Mouse (Mus musculus) kidney, adult 2 months (tissue): ENCODE results near the gene Crebbp.

ENCODE experiments used
- CTCF ChIP-seq: fragments of 200-500 bp; conservative IDR thresholded peaks from 2 replicates; pipeline ENCODE4 v1.5.1; 2011; ENCODE audit warnings: low read depth, mild to moderate bottlenecking, control low read depth, low read length, moderate library complexity, mixed read lengths; ENCODE audit not compliant: insufficient read depth, insufficient read length
- POLR2A ChIP-seq: fragments of 200-500 bp; IDR thresholded peaks from one replicate; pipeline ENCODE4 v1.6.1; 2011; ENCODE audit warnings: low read depth, low read length, control low read depth

- no peak for TF ChIP-seq POLR2A
- TF ChIP-seq CTCF, result no peak
Measured at GRCm38 (mm10) chr16:4212963-4213798, 616 bp downstream of the Crebbp start.
